19 mouse cellular contexts compared by ENCODE assay signal in genomic region chr2:129406508-129406907, GRCm38 (mm10). TPM values are rescaled to one million over a fixed set of nuclear protein-coding genes. Genes with fewer than 3 reads are reported as not detected.
DNase-seq lines count a peak whose midpoint lies in the region; ATAC-seq and TF ChIP-seq lines count a peak whose summit lies in the region.
"Had no signal": no experiment of that assay in that cellular context is flagged by ENCODE, and none has a peak within 500 bp of the region (broad histone marks: within the 10 kb centered on the region; RNA-seq: fewer than 3 reads in every experiment).

No protein-coding gene starts in this region.

- H3K4me3 ChIP-seq in liver, postnatal 0 days (ENCODE audit: low read depth, low read length) = no peak overlapping the region
- no peak overlapping the region for H3K4me3 ChIP-seq in liver, embryonic 12.5 days
- H3K4me3 ChIP-seq: forebrain, embryonic 12.5 days; liver, embryonic 13.5 days; midbrain, embryonic 12.5 days had no signal

- no peak for TF ChIP-seq EP300 in liver, postnatal 0 days (IDR thresholded peaks at IDR 0.05; ENCODE audit: low read depth)

- no peaks in the 10 kb centered on the region for H3K4me1 ChIP-seq in liver, postnatal 0 days (ENCODE audit: insufficient read depth)
- peaks cover 5% of the 10 kb centered on the region for H3K4me1 ChIP-seq in liver, embryonic 12.5 days
- H3K4me1 ChIP-seq: forebrain, embryonic 12.5 days; midbrain, embryonic 12.5 days had no signal

- TF ChIP-seq CTCF in liver, postnatal 0 days (IDR thresholded peaks at IDR 0.05; ENCODE audit: low read depth) = peak; percentile 41

- no peak overlapping the region for H3K4me2 ChIP-seq in liver, postnatal 0 days (ENCODE audit: low read depth, low read length)
- no peak overlapping the region for H3K4me2 ChIP-seq in liver, embryonic 12.5 days
- H3K4me2 ChIP-seq: forebrain, embryonic 12.5 days; hindbrain, embryonic 14.5 days; liver, embryonic 13.5 days; midbrain, embryonic 12.5 days had no signal

- 80% methylated on average over 8 of the region's 8 CpGs for WGBS in liver, postnatal 0 days (ENCODE audit: insufficient replicate concordance)
- 73% methylated on average over 8 of the region's 8 CpGs for WGBS in liver, embryonic 12.5 days (ENCODE audit: insufficient replicate concordance)

- no peak overlapping the region for H3K27ac ChIP-seq in liver, postnatal 0 days (ENCODE audit: low read depth)
- H3K27ac ChIP-seq in liver, embryonic 12.5 days = no peak overlapping the region
- H3K27ac ChIP-seq: forebrain, embryonic 12.5 days; hindbrain, embryonic 14.5 days; liver, embryonic 13.5 days; midbrain, embryonic 12.5 days had no signal

- H3K9me3 ChIP-seq in liver, postnatal 0 days (ENCODE audit: low read length) = no peaks in the 10 kb centered on the region
- no peaks in the 10 kb centered on the region for H3K9me3 ChIP-seq in liver, embryonic 12.5 days (replicated peaks)
- H3K9me3 ChIP-seq: forebrain, embryonic 12.5 days; liver, embryonic 13.5 days; midbrain, embryonic 12.5 days had no signal

- H3K36me3 ChIP-seq in liver, postnatal 0 days (replicated peaks; ENCODE audit: insufficient read depth, low read length) = no peaks in the 10 kb centered on the region
- no peaks in the 10 kb centered on the region for H3K36me3 ChIP-seq in liver, embryonic 12.5 days
- H3K36me3 ChIP-seq: forebrain, embryonic 12.5 days; liver, embryonic 13.5 days; midbrain, embryonic 12.5 days had no signal

- H3K9ac ChIP-seq in liver, postnatal 0 days (replicated peaks) = no peak overlapping the region
- H3K9ac ChIP-seq in liver, embryonic 12.5 days = no peak overlapping the region
- H3K9ac ChIP-seq: forebrain, embryonic 12.5 days; hindbrain, embryonic 14.5 days; liver, embryonic 13.5 days; midbrain, embryonic 12.5 days had no signal

- no peak for ATAC-seq in liver, postnatal 0 days
- no peak for ATAC-seq in liver, embryonic 12.5 days
- no peak for ATAC-seq in megakaryocyte-erythroid progenitor cell, adult 5-6 weeks (replicated peaks; ENCODE audit: low FRiP score, low TSS enrichment, poor library complexity, severe bottlenecking)

- DNase-seq in heart, adult 11 months = peak; percentile 83
- DNase-seq in heart, postnatal 25 days (ENCODE audit: low spot score) = no peak
- no peak for DNase-seq in liver, postnatal 0 days
- DNase-seq in ES-CJ7 (ENCODE audit: low read depth, low spot score) = peak; percentile 28
- peak; percentile 30 for DNase-seq in induced T-regulatory cell, adult 2 months (ENCODE audit: low read depth)
- no peak for DNase-seq in ovary, adult 18-20 months (ENCODE audit: low spot score)
- DNase-seq: adrenal gland, adult 2 months; cerebellum, adult 9-10 months; embryo, embryonic 11 days; heart, adult 18-20 months; kidney, adult 9 months; liver, embryonic 13.5 days; lung, postnatal 4 days had no signal

- H3K27me3 ChIP-seq in liver, postnatal 0 days (ENCODE audit: insufficient read depth, low read length) = no peaks in the 10 kb centered on the region
- no peaks in the 10 kb centered on the region for H3K27me3 ChIP-seq in liver, embryonic 12.5 days (replicated peaks)
- H3K27me3 ChIP-seq: forebrain, embryonic 12.5 days; liver, embryonic 13.5 days; midbrain, embryonic 12.5 days had no signal

- intact Hi-C loops in heart, postnatal 25 days (cut with DNase I) = loop anchor here (5.0 kb wide), 2 partner anchors 109 to 124 kb away; partner anchors contain the start of gene Ckap2l

RNA-seq across cellular contexts. Expression of gene Il1b, which starts 35.6 kb away (rescaled TPM):
- not detected for total RNA-seq in heart, postnatal 25 days (2021)
- polyA plus RNA-seq in liver, postnatal 0 days (2015; fragmentation: Nextera tagmentation; extraction: Ambion mirVana) = 1.3 TPM in 2 replicates
- 0.38 and 0.44 TPM in 2 replicates for polyA plus RNA-seq in liver, embryonic 12.5 days (2016; fragmentation: Nextera tagmentation; extraction: Ambion mirVana)
- total RNA-seq in megakaryocyte-erythroid progenitor cell, adult 5-6 weeks (2014; fragmentation: Nextera tagmentation) = not detected in 2 replicates
- total RNA-seq in megakaryocyte-erythroid progenitor cell, adult 5-6 weeks (2017) = 0.56 and 4.3 TPM in 2 replicates
- total RNA-seq: layer of hippocampus, adult 18-20 months had no signal
- polyA plus RNA-seq: forebrain, embryonic 12.5 days; hindbrain, embryonic 14.5 days; midbrain, embryonic 12.5 days had no signal

Comparison
In these comparisons a context has a peak if more than half of its experiments do, and no peak if none do; other contexts are left out.
1. DNase-seq: peak in heart, adult 11 months (single experiment), ES-CJ7 (single experiment) and induced T-regulatory cell, adult 2 months (single experiment); none in heart, postnatal 25 days (single experiment), liver, postnatal 0 days (single experiment) and ovary, adult 18-20 months (single experiment).